Mouse (Mus musculus) lung, embryonic 14.5 days (tissue): ENCODE measurements around the gene Cox5b. TPM values are rescaled to one million over a fixed set of nuclear protein-coding genes. Genes with fewer than 3 reads are reported as not detected.

Experiments
- ATAC-seq: fragments of 200-750 bp; cut with Nextera tagmentation; 2 replicates; pipeline ENCODE4 v1.8.0; 2017; ENCODE audit warnings: mild to moderate bottlenecking, moderate TSS enrichment, moderate library complexity; ENCODE audit not compliant: insufficient read depth
- DNase-seq: peaks from one replicate; pipeline ENCODE4 v3.0.0-alpha.2; 2015
- H3K27ac ChIP-seq: fragments of 300-500 bp; sonication (generic); 2 replicates; pipeline ENCODE4 v1.5.1; 2014; ENCODE audit warnings: low read depth, mild to moderate bottlenecking, moderate library complexity
- H3K27me3 ChIP-seq: fragments of 300-500 bp; sonication (generic); 2 replicates; pipeline ENCODE4 v1.6.1; 2014; ENCODE audit warnings: low read length, control low read depth; ENCODE audit not compliant: insufficient read depth
- H3K36me3 ChIP-seq: fragments of 300-500 bp; sonication (generic); 2 replicates; pipeline ENCODE4 v1.6.1; 2014; ENCODE audit warnings: control low read depth; ENCODE audit not compliant: insufficient read depth
- H3K4me1 ChIP-seq: fragments of 300-500 bp; sonication (generic); 2 replicates; pipeline ENCODE4 v1.6.1; 2014; ENCODE audit warnings: antibody characterized with exemption, control low read depth; ENCODE audit not compliant: insufficient read depth
- H3K4me2 ChIP-seq: fragments of 300-500 bp; sonication (generic); 2 replicates; pipeline ENCODE4 v1.6.1; 2014; ENCODE audit warnings: mild to moderate bottlenecking
- H3K4me3 ChIP-seq: fragments of 300-500 bp; sonication (generic); 2 replicates; pipeline ENCODE4 v1.5.1; 2014; ENCODE audit warnings: low read depth, low read length
- H3K9ac ChIP-seq: fragments of 300-500 bp; sonication (generic); 2 replicates; pipeline ENCODE4 v1.6.1; 2014
- H3K9me3 ChIP-seq: fragments of 300-500 bp; sonication (generic); 2 replicates; pipeline ENCODE4 v1.6.1; 2016; ENCODE audit warnings: low read depth, low read length, control low read depth
- CTCF ChIP-seq: IDR thresholded peaks from 2 replicates; pipeline ENCODE4 v1.5.1; 2016; ENCODE audit warnings: antibody characterized with exemption, low read depth
- WGBS: fragments of 180-500 bp; shearing (Covaris S2); extraction: QIAGEN DNeasy Blood & Tissue Kit; methylation state at CpG from one replicate; pipeline ENCODE4 v1.1.7; 2014; 5-methylcytosine and 5-hydroxymethylcytosine counted together
- microRNA-seq: library from miRNA; unstranded; fragments of <30 nt; microRNA quantifications from one replicate; pipeline ENCODE4, GENCODE M21; 2016; ENCODE audit warnings: borderline number of aligned reads
- polyA plus RNA-seq: library from polyadenylated mRNA; unstranded; fragments of >200 nt; fragmentation: Nextera tagmentation; extraction: Ambion mirVana; gene quantifications from 2 replicates; pipeline ENCODE4 v1.2.1, GENCODE M21; 2014

Gene Cox5b
- polyA plus RNA-seq, 1 experiment from 2014 or later, result 518 TPM

DNA sequence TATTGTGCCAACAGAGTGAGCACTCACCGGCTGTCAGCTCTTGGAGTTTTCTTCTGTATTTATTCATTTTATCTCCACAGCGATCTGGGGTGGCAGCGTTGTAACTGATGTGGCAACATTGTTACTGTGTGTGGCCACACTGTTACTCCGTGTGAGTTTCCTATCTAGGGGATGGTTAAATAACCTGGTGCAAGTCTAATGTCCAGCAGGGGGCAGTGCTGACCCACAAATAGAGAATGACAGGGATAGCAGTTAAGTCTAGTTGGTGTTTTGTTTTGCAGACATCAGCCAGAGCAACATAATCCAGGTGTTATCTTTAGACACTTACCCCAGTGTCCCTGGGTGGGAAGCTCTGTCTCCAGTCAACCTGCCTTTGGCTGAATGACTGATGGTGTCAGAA, 46.1 kb downstream of the Cox5b start:
- WGBS, result 11% methylated on average over 4 of the region's 4 CpGs
- H3K4me3 ChIP-seq, result no peak overlapping the region
- H3K27ac ChIP-seq, result no peak overlapping the region
- peak; percentile 93 for DNase-seq
- no peaks in the 10 kb centered on the region for H3K9me3 ChIP-seq
- no peak overlapping the region for H3K4me2 ChIP-seq
- H3K36me3 ChIP-seq, result no peaks in the 10 kb centered on the region
- no peaks in the 10 kb centered on the region for H3K27me3 ChIP-seq
- H3K4me1 ChIP-seq, result no peaks in the 10 kb centered on the region
- peak; percentile 89 for TF ChIP-seq CTCF
- no peak overlapping the region for H3K9ac ChIP-seq
- peak; percentile 44; the same call in 1 of the 2 replicates for ATAC-seq

GRCm38 (mm10) chr1:36739231-36739630, 48.0 kb downstream of the Cox5b start:
- no peak overlapping the region for H3K4me2 ChIP-seq
- no peak overlapping the region for H3K27ac ChIP-seq
- no peak for TF ChIP-seq CTCF
- no peaks in the 10 kb centered on the region for H3K9me3 ChIP-seq
- 66% methylated on average over 5 of the region's 5 CpGs for WGBS
- H3K27me3 ChIP-seq, result no peaks in the 10 kb centered on the region
- no peaks in the 10 kb centered on the region for H3K4me1 ChIP-seq
- DNase-seq (no peak), ATAC-seq (no peak)
- no peak overlapping the region for H3K9ac ChIP-seq
- no peaks in the 10 kb centered on the region for H3K36me3 ChIP-seq
- H3K4me3 ChIP-seq, result no peak overlapping the region

GRCm38 (mm10) chr1:36743046-36743445, 51.8 kb downstream of the Cox5b start:
- no peak for ATAC-seq
- 61% methylated on average over 9 of the region's 9 CpGs for WGBS

More at GRCm38 (mm10) chr1:36743046-36743445, 51.8 kb downstream of the Cox5b start:
- no peaks in the 10 kb centered on the region for H3K36me3 ChIP-seq
- H3K27me3 ChIP-seq, result no peaks in the 10 kb centered on the region
- no peaks in the 10 kb centered on the region for H3K9me3 ChIP-seq
- no peaks in the 10 kb centered on the region; the same call in 1 of the 2 replicates for H3K4me1 ChIP-seq
- H3K4me3 ChIP-seq, result no peak overlapping the region
- DNase-seq, result no peak
- no peak for TF ChIP-seq CTCF
- H3K9ac ChIP-seq, result no peak overlapping the region
- H3K4me2 ChIP-seq, result no peak overlapping the region
- no peak overlapping the region for H3K27ac ChIP-seq

Small RNA genes within 50 kb of the gene (microRNA-seq; reads per million reads assigned to microRNA genes)
- gene Gm24133, result not detected

Other genes starting within 250 kb of the Cox5b start
- gene Lman2l, start 246.2 kb upstream of the Cox5b start, polyA plus RNA-seq, result 27.4 and 29.7 TPM in 2 replicates
- gene Cnnm4, start 219.8 kb upstream of the Cox5b start, polyA plus RNA-seq, result 10.9 and 11.0 TPM in 2 replicates
- 5.4 and 5.9 TPM in 2 replicates for gene Cnnm3, start 179.6 kb upstream of the Cox5b start, polyA plus RNA-seq
- gene Ankrd23, start 154.6 kb upstream of the Cox5b start, polyA plus RNA-seq, result 11.6 and 11.7 TPM in 2 replicates
- not detected in 2 replicates for gene Gm42417, start 152.0 kb upstream of the Cox5b start, polyA plus RNA-seq
- gene Ankrd39, start 144.0 kb upstream of the Cox5b start, polyA plus RNA-seq, result 18.9 and 19.9 TPM in 2 replicates
- 2.2 and 2.7 TPM in 2 replicates for gene Sema4c, start 133.1 kb upstream of the Cox5b start, polyA plus RNA-seq
- gene Fam178b, start 8.3 kb upstream of the Cox5b start, polyA plus RNA-seq, result 1.9 and 3.6 TPM in 2 replicates
- not detected in 2 replicates for gene 4933424G06Rik, start 18.7 kb downstream of the Cox5b start, polyA plus RNA-seq
- gene Actr1b, start 23.0 kb downstream of the Cox5b start, polyA plus RNA-seq, result 93.6 and 98.7 TPM in 2 replicates
- gene Zap70, start 70.3 kb downstream of the Cox5b start, polyA plus RNA-seq, result 0.43 and 0.45 TPM in 2 replicates